Mouse (Mus musculus) stomach, embryonic 16.5 days (tissue): ENCODE results near the gene Stbd1. TPM values are rescaled to one million over a fixed set of nuclear protein-coding genes. Genes with fewer than 3 reads are reported as not detected.

Source experiments
- ATAC-seq: fragments of 200-750 bp; cut with Nextera tagmentation; 2 replicates; pipeline ENCODE4 v1.8.0; 2017; ENCODE audit warnings: moderate number of reproducible peaks, moderate TSS enrichment; ENCODE audit not compliant: insufficient read depth, low FRiP score
- H3K27ac ChIP-seq: fragments of 300-500 bp; sonication (generic); 2 replicates; pipeline ENCODE4 v1.5.1; 2014; ENCODE audit warnings: low read length
- H3K27me3 ChIP-seq: fragments of 300-500 bp; sonication (generic); 2 replicates; pipeline ENCODE4 v1.6.1; 2014; ENCODE audit warnings: low read length, control low read depth, mixed read lengths; ENCODE audit not compliant: control insufficient read depth, insufficient read depth
- H3K36me3 ChIP-seq: fragments of 300-500 bp; sonication (generic); 2 replicates; pipeline ENCODE4 v1.6.1; 2014; ENCODE audit warnings: low read length; ENCODE audit not compliant: control insufficient read depth, insufficient read depth
- H3K4me1 ChIP-seq: fragments of 300-500 bp; sonication (generic); 2 replicates; pipeline ENCODE4 v1.6.1; 2014; ENCODE audit warnings: low read length, control low read depth, mixed read lengths; ENCODE audit not compliant: control insufficient read depth, insufficient read depth
- H3K4me2 ChIP-seq: fragments of 300-500 bp; sonication (generic); 2 replicates; pipeline ENCODE4 v1.6.1; 2014; ENCODE audit warnings: low read depth, low read length, mixed read lengths
- H3K4me3 ChIP-seq: fragments of 300-500 bp; sonication (generic); replicated peaks from 2 replicates; pipeline ENCODE4 v1.5.1; 2014; ENCODE audit warnings: mild to moderate bottlenecking, low read length
- H3K9ac ChIP-seq: fragments of 300-500 bp; sonication (generic); 2 replicates; pipeline ENCODE4 v1.6.1; 2014; ENCODE audit warnings: low read length
- H3K9me3 ChIP-seq: fragments of 300-500 bp; sonication (generic); replicated peaks from 2 replicates; pipeline ENCODE4 v1.6.1; 2016; ENCODE audit warnings: low read length, control low read depth; ENCODE audit not compliant: control insufficient read depth
- WGBS: fragments of 180-500 bp; shearing (Covaris S2); extraction: QIAGEN DNeasy Blood & Tissue Kit; methylation state at CpG from one replicate; pipeline ENCODE4 v1.1.7; 2014; 5-methylcytosine and 5-hydroxymethylcytosine counted together
- polyA plus RNA-seq: library from polyadenylated mRNA; unstranded; fragments of >200 nt; fragmentation: Nextera tagmentation; extraction: Ambion mirVana; gene quantifications from 2 replicates; pipeline ENCODE4 v1.2.1, GENCODE M21; 2015

Gene Stbd1
- polyA plus RNA-seq, 1 experiment from 2014 or later, result 72.9 TPM

DNA sequence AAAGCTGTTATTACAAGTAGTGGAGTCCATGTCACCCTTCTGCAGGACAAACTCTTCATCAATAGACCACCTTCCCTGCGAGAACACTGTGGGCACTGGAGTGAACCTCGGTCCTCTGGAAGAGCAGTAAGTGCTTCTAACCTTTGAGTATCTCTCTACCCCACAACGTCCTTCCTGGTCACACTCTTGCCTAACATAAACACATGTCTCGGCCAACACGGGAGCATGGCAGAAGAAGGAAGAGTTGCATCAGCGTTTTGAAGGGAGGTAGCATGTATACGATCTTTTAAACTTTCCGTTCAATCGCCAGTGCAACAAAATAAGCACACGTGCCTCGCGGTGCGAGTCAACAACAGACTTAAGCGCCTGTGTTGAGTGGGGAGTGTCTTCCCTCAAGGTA is 23.3 kb upstream of the Stbd1 start:
- H3K4me2 ChIP-seq, result no peak overlapping the region
- no peak for ATAC-seq

DNA sequence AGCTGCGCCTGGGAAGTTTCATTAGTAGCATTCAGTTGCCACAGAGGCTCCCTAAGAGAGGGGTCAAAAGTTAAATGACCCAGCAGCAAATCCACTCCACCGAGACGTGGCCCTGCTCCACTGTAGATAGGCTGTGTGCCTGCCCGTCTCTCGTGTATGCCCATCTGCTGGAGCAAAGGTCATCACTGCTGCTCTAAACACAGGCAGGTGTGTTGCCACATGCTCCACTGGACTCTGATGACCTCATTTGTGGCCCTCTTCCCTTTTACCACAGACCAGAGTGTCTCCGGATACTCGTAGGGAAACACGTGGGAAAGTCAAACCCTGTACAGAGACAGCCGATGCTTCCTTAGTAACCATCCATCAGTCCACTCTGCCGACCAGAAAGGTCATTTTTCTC is 16.9 kb upstream of the Stbd1 start:
- H3K27ac ChIP-seq, result no peak overlapping the region
- H3K4me1 ChIP-seq, result no peaks in the 10 kb centered on the region; the same call in 1 of the 2 replicates
- ATAC-seq, result no peak
- H3K4me2 ChIP-seq, result no peak overlapping the region
- no peak overlapping the region for H3K4me3 ChIP-seq
- 43% methylated on average over 10 of the region's 10 CpGs for WGBS
- H3K9ac ChIP-seq, result no peak overlapping the region
- no peaks in the 10 kb centered on the region for H3K9me3 ChIP-seq
- H3K36me3 ChIP-seq, result no peaks in the 10 kb centered on the region
- H3K27me3 ChIP-seq, result no peaks in the 10 kb centered on the region

More for the DNA sequence above, 23.3 kb upstream of the Stbd1 start:
- no peaks in the 10 kb centered on the region for H3K27me3 ChIP-seq
- H3K9ac ChIP-seq, result no peak overlapping the region
- H3K9me3 ChIP-seq, result no peaks in the 10 kb centered on the region
- no peaks in the 10 kb centered on the region for H3K4me1 ChIP-seq
- WGBS, result 74% methylated on average over 14 of the region's 14 CpGs
- no peaks in the 10 kb centered on the region for H3K36me3 ChIP-seq
- no peak overlapping the region for H3K27ac ChIP-seq
- H3K4me3 ChIP-seq, result no peak overlapping the region

DNA sequence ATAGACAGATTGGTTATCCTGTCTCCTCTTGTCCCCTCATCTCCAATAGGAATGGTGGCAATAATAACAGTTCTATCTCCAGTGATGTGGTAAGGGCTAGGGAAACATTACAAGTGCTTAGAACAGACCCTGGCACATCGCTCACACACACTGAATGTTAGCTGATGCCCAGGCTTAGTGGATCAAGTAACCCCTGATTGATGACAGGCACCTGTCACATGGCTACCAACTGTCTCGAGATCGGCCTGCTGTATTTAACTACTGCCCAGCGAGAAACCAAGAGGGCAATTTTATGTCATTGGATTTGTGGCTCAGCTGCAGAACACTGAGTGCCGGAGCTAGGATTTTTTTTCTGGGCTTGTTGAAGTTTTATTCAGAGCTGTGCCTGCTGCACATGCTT is 7.8 kb upstream of the Stbd1 start:
- Histone ChIP-seq H3K27ac (no peak overlapping the region), H3K4me1 (no peaks in the 10 kb centered on the region), H3K36me3 (no peaks in the 10 kb centered on the region), H3K4me2 (no peak overlapping the region), H3K9ac (no peak overlapping the region), H3K4me3 (no peak overlapping the region), H3K27me3 (no peaks in the 10 kb centered on the region), H3K9me3 (no peaks in the 10 kb centered on the region)
- 78% methylated on average over 5 of the region's 5 CpGs for WGBS
- no peak for ATAC-seq

DNA sequence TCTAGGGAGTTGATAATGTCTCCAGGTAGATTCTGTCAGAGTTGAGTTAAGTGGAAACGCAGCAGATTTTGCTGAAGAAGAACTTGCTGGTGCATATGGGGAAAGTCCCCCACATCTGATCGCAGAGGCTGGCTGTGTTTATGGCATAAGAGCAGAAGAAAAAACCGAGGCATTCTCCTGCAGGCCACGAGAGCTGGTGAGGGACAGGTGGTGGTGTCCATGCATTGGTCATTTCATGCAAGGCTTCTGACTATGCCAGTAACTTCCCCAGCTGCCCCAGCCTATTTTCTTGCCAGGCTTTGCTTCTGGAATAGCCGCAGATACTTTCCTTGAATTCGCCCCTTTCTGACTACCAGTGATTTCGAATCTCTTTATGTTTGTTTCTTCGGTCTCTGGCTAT is 6.0 kb upstream of the Stbd1 start:
- no peak overlapping the region for H3K4me3 ChIP-seq
- no peak for ATAC-seq
- no peak overlapping the region for H3K27ac ChIP-seq
- no peak overlapping the region for H3K9ac ChIP-seq
- no peak overlapping the region for H3K4me2 ChIP-seq
- WGBS, result 86% methylated on average over 8 of the region's 8 CpGs
- H3K36me3 ChIP-seq, result no peaks in the 10 kb centered on the region
- 0 out of 2 replicates have a peak, but pooled peaks cover 2% of the 10 kb centered on the region for H3K27me3 ChIP-seq
- no peaks in the 10 kb centered on the region for H3K4me1 ChIP-seq
- no peaks in the 10 kb centered on the region for H3K9me3 ChIP-seq

DNA sequence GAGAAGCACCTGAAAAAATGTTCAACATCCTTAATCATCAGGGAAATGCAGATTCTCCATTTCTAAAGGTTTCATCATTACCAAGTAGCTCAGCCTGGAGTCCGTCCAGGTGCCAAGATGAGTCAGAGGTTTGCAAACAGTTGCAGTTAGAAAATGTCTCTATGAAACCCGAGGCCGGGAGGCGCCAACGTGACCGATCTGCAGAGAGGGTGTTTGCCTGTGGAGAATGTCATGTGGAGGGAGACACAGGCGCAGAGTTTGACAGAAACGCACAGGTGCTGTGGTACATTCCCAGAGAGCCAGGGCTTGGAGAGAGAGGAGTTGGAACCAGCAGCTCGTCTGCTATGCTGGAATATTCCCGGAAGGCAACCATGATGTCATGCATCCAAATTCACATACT is 3.8 kb upstream of the Stbd1 start:
- H3K9ac ChIP-seq, result no peak overlapping the region
- WGBS, result 55% methylated on average over 10 of the region's 10 CpGs
- no peak overlapping the region for H3K4me2 ChIP-seq
- no peaks in the 10 kb centered on the region for H3K36me3 ChIP-seq
- H3K4me1 ChIP-seq, result no peaks in the 10 kb centered on the region
- H3K4me3 ChIP-seq, result no peak overlapping the region
- ATAC-seq, result no peak
- H3K27me3 ChIP-seq, result 0 out of 2 replicates have a peak, but pooled peaks cover 3% of the 10 kb centered on the region
- H3K9me3 ChIP-seq, result no peaks in the 10 kb centered on the region
- H3K27ac ChIP-seq, result no peak overlapping the region

DNA sequence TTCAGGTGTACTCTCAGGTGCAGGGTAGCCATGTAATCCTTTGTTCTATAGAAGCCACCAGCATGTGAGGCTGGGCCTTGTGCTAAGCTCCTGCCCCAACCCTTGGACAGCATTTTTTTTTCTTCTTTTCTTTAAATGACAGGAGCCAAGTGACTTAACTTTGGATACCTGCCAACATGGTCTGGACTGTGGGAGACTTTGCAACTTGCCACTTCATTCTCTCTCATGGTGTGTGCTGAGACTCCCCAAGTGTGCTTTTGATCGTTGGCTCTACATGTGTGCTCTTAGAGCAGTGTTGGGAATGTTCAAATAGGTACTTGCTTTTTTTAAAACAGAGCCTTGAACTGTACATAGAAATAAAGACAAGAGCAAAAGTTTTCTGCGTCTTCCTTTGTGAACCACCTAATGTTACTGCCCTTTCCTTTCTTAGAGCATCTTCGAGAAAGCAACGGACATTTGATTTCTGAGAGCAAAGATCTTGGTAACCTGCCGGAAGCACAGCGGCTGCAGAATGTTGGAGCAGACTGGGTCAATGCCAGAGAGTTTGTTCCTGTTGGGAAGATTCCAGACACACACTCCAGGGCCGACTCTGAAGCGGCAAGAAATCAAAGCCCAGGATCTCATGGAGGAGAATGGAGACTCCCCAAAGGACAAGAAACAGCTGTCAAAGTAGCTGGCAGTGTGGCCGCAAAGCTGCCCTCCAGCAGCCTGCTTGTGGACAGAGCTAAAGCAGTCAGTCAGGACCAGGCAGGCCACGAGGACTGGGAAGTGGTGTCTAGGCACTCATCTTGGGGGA is 1.8 kb downstream of the Stbd1 start:
- Histone ChIP-seq H3K27ac (peak overlapping the region; percentile 66; the same call in 1 of the 2 replicates), H3K9me3 (no peaks in the 10 kb centered on the region), H3K4me2 (peak overlapping the region; percentile 86), H3K27me3 (0 out of 2 replicates have a peak, but pooled peaks cover 3% of the 10 kb centered on the region), H3K36me3 (no peaks in the 10 kb centered on the region; the same call in 1 of the 2 replicates), H3K9ac (peak overlapping the region; percentile 39; the same call in 1 of the 2 replicates), H3K4me3 (peak overlapping the region; percentile 82), H3K4me1 (peaks cover 12% of the 10 kb centered on the region)
- WGBS, result 44% methylated on average over 10 of the region's 10 CpGs
- ATAC-seq, result no peak; the same call in 1 of the 2 replicates

DNA sequence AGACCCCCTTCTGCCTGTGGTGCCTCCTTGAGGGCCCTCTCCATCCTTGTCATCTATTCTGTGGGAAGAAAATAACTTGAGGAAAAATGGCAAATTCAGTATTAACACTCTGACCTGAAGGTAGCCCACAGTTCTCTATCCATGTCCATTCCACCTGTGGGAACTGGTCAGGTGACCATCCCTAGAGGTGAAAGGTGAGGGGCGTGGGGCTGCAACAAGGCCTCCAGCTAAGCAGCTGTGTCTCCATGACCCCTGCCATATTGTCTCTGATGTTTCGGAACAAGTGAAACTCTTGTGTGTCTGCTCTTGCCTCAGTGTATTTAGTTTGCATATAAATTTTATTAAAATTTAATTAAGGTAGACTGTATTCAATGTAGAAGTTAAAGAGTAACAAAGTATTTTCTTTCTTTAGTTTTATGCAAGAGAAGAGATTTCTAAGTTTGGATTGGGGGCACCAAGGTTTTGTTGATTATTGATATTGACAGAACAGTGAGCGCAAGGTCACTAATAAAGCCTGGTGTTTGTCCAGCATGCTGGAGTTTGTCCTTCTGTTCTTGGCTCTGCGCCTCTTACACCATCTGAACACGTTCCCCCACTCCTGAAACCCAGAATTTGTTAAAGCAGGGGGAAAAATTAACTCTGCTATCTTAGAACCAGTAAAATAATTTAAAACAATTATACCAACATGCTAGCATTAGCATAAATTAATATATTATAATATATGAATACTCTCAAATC is 4.8 kb downstream of the Stbd1 start:
- Histone ChIP-seq H3K9ac (no peak overlapping the region), H3K36me3 (no peaks in the 10 kb centered on the region; the same call in 1 of the 2 replicates)
- WGBS, result 77% methylated on average over 5 of the region's 5 CpGs

DNA sequence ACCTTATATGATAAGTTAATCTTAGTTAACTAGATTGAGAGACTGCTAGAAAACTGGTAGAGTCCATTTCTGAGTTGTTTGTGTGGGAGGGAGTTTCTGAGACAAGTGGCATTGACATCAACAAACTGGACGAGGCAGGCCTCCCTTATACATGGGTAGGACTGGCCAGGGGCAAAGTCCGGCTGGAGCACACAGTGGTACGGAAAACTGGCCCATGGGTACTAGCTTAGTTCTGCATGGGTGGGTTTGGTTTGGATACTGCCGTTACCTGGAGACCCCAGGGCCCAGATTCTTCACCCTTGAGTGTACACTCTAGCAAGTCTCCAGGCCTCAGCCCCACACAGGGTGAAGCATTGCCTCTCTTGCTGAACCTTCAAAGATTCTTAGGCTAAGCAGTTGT is 9.9 kb downstream of the Stbd1 start:
- WGBS, result 85% methylated on average over 4 of the region's 4 CpGs
- H3K27me3 ChIP-seq, result no peaks in the 10 kb centered on the region
- no peaks in the 10 kb centered on the region for H3K9me3 ChIP-seq
- no peak overlapping the region for H3K27ac ChIP-seq
- H3K4me3 ChIP-seq, result no peak overlapping the region
- no peaks in the 10 kb centered on the region for H3K36me3 ChIP-seq
- H3K4me2 ChIP-seq, result no peak overlapping the region
- H3K4me1 ChIP-seq, result no peaks in the 10 kb centered on the region
- no peak overlapping the region for H3K9ac ChIP-seq
- no peak for ATAC-seq

More for the DNA sequence above, 4.8 kb downstream of the Stbd1 start:
- H3K27ac ChIP-seq, result no peak overlapping the region
- H3K4me1 ChIP-seq, result peaks cover 12% of the 10 kb centered on the region
- H3K9me3 ChIP-seq, result no peaks in the 10 kb centered on the region
- ATAC-seq, result no peak
- H3K4me2 ChIP-seq, result no peak overlapping the region
- H3K27me3 ChIP-seq, result no peaks in the 10 kb centered on the region
- H3K4me3 ChIP-seq, result no peak overlapping the region

DNA sequence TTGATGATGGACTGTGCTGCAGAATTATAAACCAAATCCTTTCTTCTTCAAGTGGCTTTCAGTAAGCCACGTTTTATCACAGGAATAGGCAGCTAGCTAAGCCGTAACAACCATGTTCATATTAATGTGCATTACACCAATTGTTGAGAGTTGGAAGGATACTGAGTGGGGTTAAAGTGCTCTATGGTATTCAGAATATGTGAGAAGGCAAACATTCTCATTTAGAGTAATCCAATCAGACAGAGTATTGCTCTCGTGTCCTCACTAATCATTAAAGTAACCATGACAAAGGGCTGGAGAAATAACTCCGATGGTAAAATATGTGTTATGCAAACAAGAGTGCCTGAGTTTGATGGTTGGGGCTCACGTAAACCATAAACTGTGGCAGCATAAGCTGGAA is 19.0 kb downstream of the Stbd1 start:
- Histone ChIP-seq H3K36me3 (no peaks in the 10 kb centered on the region), H3K27me3 (no peaks in the 10 kb centered on the region), H3K9me3 (no peaks in the 10 kb centered on the region), H3K4me1 (no peaks in the 10 kb centered on the region), H3K27ac (no peak overlapping the region), H3K9ac (no peak overlapping the region), H3K4me2 (no peak overlapping the region), H3K4me3 (no peak overlapping the region)
- WGBS, result 45% methylated on average over 5 of the region's 5 CpGs
- ATAC-seq, result no peak
